Mouse (Mus musculus) megakaryocyte, adult 5-6 weeks (primary cell): ENCODE results near the gene Gpatch4. TPM values are rescaled to one million over a fixed set of nuclear protein-coding genes. Genes with fewer than 3 reads are reported as not detected.
A peak's percentile ranks its signal among the peaks of the same experiment; 100 is the strongest.

Experiments used
- ATAC-seq: 2 replicates; pipeline ENCODE4 v1.8.0; 2016; ENCODE audit warnings: mild to moderate bottlenecking, inconsistent platforms; ENCODE audit not compliant: poor library complexity, severe bottlenecking
- total RNA-seq, 2 experiments: library from RNA; stranded (forward) in 1 of 2; stranded (reverse) in 1 of 2; fragments of 153-499, 151-499 nt in 1 of 2; fragments of 221-1000, 200-1000 nt in 1 of 2; gene quantifications; 2 replicates each; pipeline versions ENCODE4 v1.2.3 to v1.2.4; 2015 to 2017

The Gpatch4 gene
- total RNA-seq, 2 experiments from 2014 or later: 7.3 to 9.5 TPM

GRCm38 (mm10) chr3:88090616-88091015 is 47.7 kb downstream of the Gpatch4 start:
- no peak for ATAC-seq

DNA sequence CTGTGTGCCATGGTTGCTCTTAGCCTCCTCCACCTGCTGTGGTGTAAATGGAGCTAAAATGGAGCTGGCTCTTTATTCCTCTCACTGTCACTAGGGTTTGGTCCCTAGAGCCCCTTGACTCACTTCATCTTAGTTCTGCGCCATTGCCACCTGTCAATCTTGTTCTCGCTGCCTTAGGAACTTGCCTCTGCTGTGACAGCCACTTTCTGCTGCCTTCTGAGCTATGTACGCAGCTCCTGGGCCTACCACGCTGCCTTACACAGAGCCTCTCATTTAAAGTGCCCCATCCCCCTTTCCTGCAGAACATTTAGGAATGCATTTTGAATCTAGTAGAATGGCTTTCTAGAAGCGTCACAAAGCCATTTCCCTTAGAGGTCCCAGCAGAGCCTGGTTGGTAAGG is 51.2 kb downstream of the Gpatch4 start:
- ATAC-seq: no peak

DNA sequence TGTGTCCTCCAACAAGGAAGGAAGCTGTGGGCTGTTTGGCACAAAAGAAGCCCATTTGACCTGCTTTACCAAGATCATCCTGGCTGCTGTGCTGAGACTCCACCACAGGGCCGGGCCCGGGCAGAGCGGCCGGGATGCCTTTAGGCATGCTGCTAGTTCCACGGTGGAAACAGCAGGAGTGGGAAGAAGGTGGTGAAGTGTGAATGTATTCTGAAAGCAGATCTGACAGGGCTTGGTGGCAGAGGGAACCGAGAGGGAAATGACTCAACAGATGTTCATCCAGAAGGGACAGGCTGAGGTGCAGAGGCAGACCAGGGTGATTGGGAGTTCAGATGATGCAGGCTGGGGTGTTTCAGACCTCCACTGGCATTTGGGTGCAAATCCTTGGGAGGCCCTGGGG is 54.8 kb downstream of the Gpatch4 start:
- no peak for ATAC-seq

DNA sequence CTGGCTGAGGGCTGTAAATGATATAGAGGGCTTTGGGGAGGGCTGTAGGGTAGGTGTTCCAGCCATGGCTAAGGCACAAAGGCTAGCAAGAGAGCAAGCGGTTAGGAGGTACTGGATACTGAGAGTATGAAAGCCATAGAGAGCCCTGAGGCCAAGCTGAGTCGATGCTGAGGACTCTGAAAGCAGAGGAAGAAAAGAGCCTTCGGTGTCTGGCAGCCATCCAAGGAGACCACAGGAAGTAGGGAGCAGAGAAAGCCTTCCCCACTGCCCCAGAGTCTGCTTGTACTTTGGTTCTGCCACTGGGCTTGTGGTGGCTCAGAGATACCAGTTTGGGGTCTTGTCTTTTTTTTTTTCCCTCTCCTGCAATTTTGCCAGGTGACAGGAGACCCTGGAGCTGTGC is 57.3 kb downstream of the Gpatch4 start:
- no peak for ATAC-seq

GRCm38 (mm10) chr3:88101736-88102135 is 58.8 kb downstream of the Gpatch4 start:
- no peak for ATAC-seq

DNA sequence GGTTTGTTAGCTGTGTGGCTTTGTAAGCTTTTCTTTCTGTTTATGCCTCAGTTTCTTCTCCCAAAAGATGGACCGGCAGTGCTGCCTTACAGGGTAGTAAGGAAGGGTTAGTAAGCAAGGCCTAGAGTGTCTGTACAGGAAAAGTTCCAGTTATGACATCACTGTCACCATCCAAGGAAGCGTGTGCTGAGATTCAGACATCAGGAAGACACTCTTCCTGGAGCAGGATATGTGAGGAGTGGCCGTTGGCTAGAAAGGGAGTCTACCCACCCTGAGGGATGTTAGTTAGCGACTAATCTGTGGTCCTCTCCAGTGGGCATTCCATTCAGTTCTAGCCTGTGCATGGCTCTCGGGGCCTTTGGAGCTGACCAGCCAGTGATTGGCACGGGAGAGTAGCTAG is 59.3 kb downstream of the Gpatch4 start:
- ATAC-seq: no peak

GRCm38 (mm10) chr3:88102611-88103010 is 59.7 kb downstream of the Gpatch4 start:
- ATAC-seq: peak; percentile 49

Other genes with a start within 250 kb of the Gpatch4 start
- not detected in 2 replicates for gene Ntrk1, start 247.9 kb upstream of the Gpatch4 start, total RNA-seq (2015)
- gene Ntrk1, start 247.9 kb upstream of the Gpatch4 start, total RNA-seq (2017): not detected in 2 replicates
- gene Insrr, start 246.2 kb upstream of the Gpatch4 start, total RNA-seq (2015): not detected in 2 replicates
- gene Insrr, start 246.2 kb upstream of the Gpatch4 start, total RNA-seq (2017): not detected in 2 replicates
- 1.9 and 4.8 TPM in 2 replicates for gene Pear1, start 218.8 kb upstream of the Gpatch4 start, total RNA-seq (2015)
- gene Pear1, start 218.8 kb upstream of the Gpatch4 start, total RNA-seq (2017): 0.77 and 2.6 TPM in 2 replicates
- 1.9 and 2.7 TPM in 2 replicates for gene Sh2d2a, start 196.4 kb upstream of the Gpatch4 start, total RNA-seq (2015)
- gene Sh2d2a, start 196.4 kb upstream of the Gpatch4 start, total RNA-seq (2017): 0.70 and 1.4 TPM in 2 replicates
- gene Prcc, start 157.5 kb upstream of the Gpatch4 start, total RNA-seq (2015): 16.8 and 18.9 TPM in 2 replicates
- 18.5 and 22.2 TPM in 2 replicates for gene Prcc, start 157.5 kb upstream of the Gpatch4 start, total RNA-seq (2017)
- 131 and 154 TPM in 2 replicates for gene Hdgf, start 136.8 kb upstream of the Gpatch4 start, total RNA-seq (2015)
- 217 and 229 TPM in 2 replicates for gene Hdgf, start 136.8 kb upstream of the Gpatch4 start, total RNA-seq (2017)
- 134 and 135 TPM in 2 replicates for gene Mrpl24, start 123.6 kb upstream of the Gpatch4 start, total RNA-seq (2015)
- 99.8 and 106 TPM in 2 replicates for gene Mrpl24, start 123.6 kb upstream of the Gpatch4 start, total RNA-seq (2017)
- 27.5 and 28.8 TPM in 2 replicates for gene Isg20l2, start 112.8 kb upstream of the Gpatch4 start, total RNA-seq (2015)
- 25.0 and 26.3 TPM in 2 replicates for gene Isg20l2, start 112.8 kb upstream of the Gpatch4 start, total RNA-seq (2017)
- 7.2 and 7.8 TPM in 2 replicates for gene Rrnad1, start 112.4 kb upstream of the Gpatch4 start, total RNA-seq (2015)
- 8.7 and 10.2 TPM in 2 replicates for gene Rrnad1, start 112.4 kb upstream of the Gpatch4 start, total RNA-seq (2017)
- gene Crabp2, start 94.4 kb upstream of the Gpatch4 start, total RNA-seq (2015): 1.3 TPM in 1 of 2 replicates, not detected in the other
- gene Crabp2, start 94.4 kb upstream of the Gpatch4 start, total RNA-seq (2017): not detected in 2 replicates
- gene Nes, start 72.0 kb upstream of the Gpatch4 start, total RNA-seq (2015): not detected in 2 replicates
- gene Nes, start 72.0 kb upstream of the Gpatch4 start, total RNA-seq (2017): not detected in 2 replicates
- not detected in 2 replicates for gene Bcan, start 42.9 kb upstream of the Gpatch4 start, total RNA-seq (2015)
- gene Bcan, start 42.9 kb upstream of the Gpatch4 start, total RNA-seq (2017): not detected in 2 replicates
- gene Hapln2, start 15.5 kb upstream of the Gpatch4 start, total RNA-seq (2015): not detected in 2 replicates
- not detected in 2 replicates for gene Hapln2, start 15.5 kb upstream of the Gpatch4 start, total RNA-seq (2017)
- 48.2 and 56.4 TPM in 2 replicates for gene Naxe, start 15.4 kb downstream of the Gpatch4 start, total RNA-seq (2015)
- 17.8 and 29.3 TPM in 2 replicates for gene Naxe, start 15.4 kb downstream of the Gpatch4 start, total RNA-seq (2017)
- not detected in 2 replicates for gene Ttc24, start 35.2 kb downstream of the Gpatch4 start, total RNA-seq (2015)
- gene Ttc24, start 35.2 kb downstream of the Gpatch4 start, total RNA-seq (2017): not detected in 2 replicates
- gene Iqgap3, start 38.9 kb downstream of the Gpatch4 start, total RNA-seq (2015): 13.5 and 16.3 TPM in 2 replicates
- 26.3 and 27.8 TPM in 2 replicates for gene Iqgap3, start 38.9 kb downstream of the Gpatch4 start, total RNA-seq (2017)
- gene Mef2d, start 99.3 kb downstream of the Gpatch4 start, total RNA-seq (2015): 73.3 and 77.4 TPM in 2 replicates
- gene Mef2d, start 99.3 kb downstream of the Gpatch4 start, total RNA-seq (2017): 29.2 and 42.0 TPM in 2 replicates
- gene Rhbg, start 211.6 kb downstream of the Gpatch4 start, total RNA-seq (2015): not detected in 2 replicates
- gene Rhbg, start 211.6 kb downstream of the Gpatch4 start, total RNA-seq (2017): not detected in 2 replicates
- not detected in 2 replicates for gene Gm38392, start 244.1 kb downstream of the Gpatch4 start, total RNA-seq (2015)
- not detected in 2 replicates for gene Gm38392, start 244.1 kb downstream of the Gpatch4 start, total RNA-seq (2017)